Mouse (Mus musculus) ES-E14 (cell line): ENCODE results near the gene Iqsec1. TPM values are rescaled to one million over a fixed set of nuclear protein-coding genes. Genes with fewer than 3 reads are reported as not detected.

ENCODE experiments used
- DNase-seq: peaks from one replicate; pipeline ENCODE4 v3.0.0-alpha.2; 2013; ENCODE audit warnings: low read depth, low spot score
- H3K27ac ChIP-seq: 2 replicates; pipeline ENCODE4 v1.5.1; 2012; ENCODE audit warnings: low read depth, mild to moderate bottlenecking, low read length, moderate library complexity, mixed read lengths; ENCODE audit not compliant: poor library complexity, insufficient read depth, severe bottlenecking
- H3K36me3 ChIP-seq: 2 replicates; pipeline ENCODE4 v1.6.1; 2012; ENCODE audit warnings: mild to moderate bottlenecking, low read length, moderate library complexity, mixed read lengths; ENCODE audit not compliant: control insufficient read depth, poor library complexity, insufficient read depth, severe bottlenecking
- H3K4me1 ChIP-seq, 2 experiments: fragments of 150-350 bp in 1 of 2; sonication (generic) in 1 of 2; 2 replicates each; pipeline ENCODE4 v1.6.1; 2012; ENCODE audit warnings: low read length in 2 of 2, mild to moderate bottlenecking in 1 of 2, mixed read lengths in 1 of 2; ENCODE audit not compliant: control insufficient read depth in 2 of 2, insufficient read depth in 2 of 2, poor library complexity in 1 of 2
- H3K4me3 ChIP-seq, 2 experiments: fragments of 150-350 bp in 1 of 2; sonication (generic) in 1 of 2; 2 replicates each; pipeline ENCODE4 v1.5.1; 2012; ENCODE audit warnings: low read length in 2 of 2, low read depth in 1 of 2, mild to moderate bottlenecking in 1 of 2, mixed read lengths in 1 of 2; ENCODE audit not compliant: insufficient read depth in 1 of 2, poor library complexity in 1 of 2, severe bottlenecking in 1 of 2
- H3K9ac ChIP-seq: 2 replicates; pipeline ENCODE4 v1.6.1; 2012; ENCODE audit warnings: low read depth, mild to moderate bottlenecking, low read length, mixed read lengths; ENCODE audit not compliant: poor library complexity, insufficient read depth, severe bottlenecking
- H3K9me3 ChIP-seq: fragments of 150-350 bp; sonication (generic); 2 replicates; pipeline ENCODE4 v1.6.1; 2012; ENCODE audit warnings: low read depth, mild to moderate bottlenecking, low read length; ENCODE audit not compliant: control insufficient read depth, insufficient read depth
- CHD2 ChIP-seq: IDR thresholded peaks from 2 replicates; pipeline ENCODE4 v1.6.1; 2014; ENCODE audit warnings: mild to moderate bottlenecking, low read depth, low read length, inconsistent platforms
- HCFC1 ChIP-seq: IDR thresholded peaks from 2 replicates; pipeline ENCODE4 v1.6.1; 2012; ENCODE audit warnings: low read length, inconsistent platforms, borderline replicate concordance; ENCODE audit not compliant: insufficient read depth
- MAFK ChIP-seq: IDR thresholded peaks from 2 replicates; pipeline ENCODE4 v1.6.1; 2014; ENCODE audit warnings: mild to moderate bottlenecking, low read depth, low read length, inconsistent platforms; ENCODE audit not compliant: insufficient read depth
- ZC3H11A ChIP-seq: IDR thresholded peaks from 2 replicates; pipeline ENCODE4 v1.6.1; 2012; ENCODE audit warnings: low read depth, mild to moderate bottlenecking, inconsistent platforms, low read length, borderline replicate concordance
- ZNF384 ChIP-seq: IDR thresholded peaks from 2 replicates; pipeline ENCODE4 v1.6.1; 2012; ENCODE audit warnings: low read depth, low read length, inconsistent platforms
- in situ Hi-C, 2 experiments: fragments of 600-800 bp; cut with MboI; formaldehyde crosslinking; loops; one replicate each; pipeline ENCODE4 v1.15.1; 2025; ENCODE audit warnings: low sequenced_read_pairs in 2 of 2, inconsistent platforms in 1 of 2; ENCODE audit not compliant: unreplicated experiment in 2 of 2
- total RNA-seq: library from RNA; depleted of rRNA; stranded (reverse); fragments of 300-350 nt; gene quantifications from 2 replicates; pipeline ENCODE4 v1.2.3, GENCODE M21; 2012

The Iqsec1 gene
- total RNA-seq, 1 experiment, result 18.8 TPM

DNA sequence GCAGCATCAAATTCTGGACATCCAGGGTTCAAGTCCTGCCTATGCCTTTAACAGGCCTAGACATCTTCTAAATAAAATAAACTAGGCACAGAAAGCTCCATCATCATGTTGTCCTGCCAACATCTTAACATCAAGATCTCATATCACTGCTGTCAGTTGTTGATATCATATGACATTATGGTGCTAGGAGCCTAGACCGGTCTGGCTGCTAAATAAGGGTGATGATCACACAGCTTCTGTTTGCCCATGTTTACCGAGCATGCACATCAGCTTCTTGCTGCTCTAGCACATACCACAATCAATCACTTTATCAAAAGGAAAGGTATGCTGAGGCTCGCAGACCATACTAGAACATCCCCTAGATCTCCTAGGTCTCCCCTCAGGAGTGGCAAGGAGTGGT is 54.8 kb downstream of the Iqsec1 start:
- H3K27ac ChIP-seq, result no peak overlapping the region
- DNase-seq, result no peak
- no peak for TF ChIP-seq ZC3H11A
- no peak for TF ChIP-seq HCFC1
- no peak for TF ChIP-seq ZNF384
- TF ChIP-seq MAFK, result no peak
- TF ChIP-seq CHD2, result no peak
- in situ Hi-C loops, result no loop called here
- no peaks in the 10 kb centered on the region for H3K9me3 ChIP-seq
- H3K4me1 ChIP-seq, result no peaks in the 10 kb centered on the region
- no peaks in the 10 kb centered on the region; the same call in 1 of the 2 replicates for H3K36me3 ChIP-seq
- H3K4me3 ChIP-seq, result no peak overlapping the region
- H3K9ac ChIP-seq, result no peak overlapping the region

DNA sequence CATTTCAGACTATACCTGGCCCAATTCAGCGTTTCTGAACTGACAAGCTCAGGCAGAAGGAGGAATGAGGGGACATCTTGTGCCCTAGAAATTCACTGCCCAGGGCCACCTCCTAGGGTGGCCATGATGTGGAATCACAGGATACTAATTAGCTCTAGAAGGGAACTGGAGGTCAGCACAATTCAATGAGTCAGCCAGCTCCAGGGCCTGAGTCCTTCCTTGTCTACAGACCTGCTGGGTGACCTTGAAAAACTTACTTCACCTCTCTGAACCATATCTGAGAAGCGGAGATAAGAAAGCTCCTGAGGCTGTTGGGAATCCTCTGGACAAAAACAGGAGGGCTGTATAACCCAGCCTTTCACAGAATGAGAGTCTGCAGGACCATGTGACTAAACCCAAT is 59.7 kb downstream of the Iqsec1 start:
- no peaks in the 10 kb centered on the region for H3K4me1 ChIP-seq

DNA sequence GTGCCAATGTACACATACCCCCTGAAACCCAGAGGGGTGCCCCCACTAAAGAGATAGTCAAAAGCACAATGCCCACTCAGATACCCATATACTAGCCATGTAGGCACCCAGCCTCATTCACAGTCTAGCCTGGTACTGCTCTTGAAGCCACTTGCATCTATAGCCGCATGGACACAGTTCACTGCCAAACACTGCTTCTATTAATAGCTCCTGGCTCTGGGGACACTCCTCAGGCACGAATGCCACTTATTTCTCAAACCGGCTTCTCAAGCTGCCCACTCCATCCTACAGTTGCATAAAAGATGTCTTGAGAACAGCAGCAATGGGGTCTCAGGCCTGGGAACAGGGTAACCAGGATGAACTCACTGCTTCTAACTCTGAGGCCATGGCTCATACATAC is 63.0 kb downstream of the Iqsec1 start:
- Histone ChIP-seq H3K4me1 (no peaks in the 10 kb centered on the region), H3K27ac (no peak overlapping the region), H3K36me3 (no peaks in the 10 kb centered on the region), H3K9me3 (no peaks in the 10 kb centered on the region), H3K4me3 (no peak overlapping the region), H3K9ac (no peak overlapping the region)
- no peak for DNase-seq
- in situ Hi-C loops, result no loop called here
- no peak for TF ChIP-seq HCFC1
- no peak for TF ChIP-seq MAFK
- TF ChIP-seq ZC3H11A, result no peak
- TF ChIP-seq CHD2, result no peak
- TF ChIP-seq ZNF384, result no peak

More for the DNA sequence above, 59.7 kb downstream of the Iqsec1 start:
- H3K9me3 ChIP-seq, result no peaks in the 10 kb centered on the region
- DNase-seq, result no peak
- no peak for TF ChIP-seq ZNF384
- no peak for TF ChIP-seq HCFC1
- no peak for TF ChIP-seq ZC3H11A
- no peak for TF ChIP-seq CHD2
- in situ Hi-C loops, result no loop called here
- no peak overlapping the region for H3K4me3 ChIP-seq
- H3K9ac ChIP-seq, result no peak overlapping the region
- H3K27ac ChIP-seq, result no peak overlapping the region
- no peaks in the 10 kb centered on the region for H3K36me3 ChIP-seq

DNA sequence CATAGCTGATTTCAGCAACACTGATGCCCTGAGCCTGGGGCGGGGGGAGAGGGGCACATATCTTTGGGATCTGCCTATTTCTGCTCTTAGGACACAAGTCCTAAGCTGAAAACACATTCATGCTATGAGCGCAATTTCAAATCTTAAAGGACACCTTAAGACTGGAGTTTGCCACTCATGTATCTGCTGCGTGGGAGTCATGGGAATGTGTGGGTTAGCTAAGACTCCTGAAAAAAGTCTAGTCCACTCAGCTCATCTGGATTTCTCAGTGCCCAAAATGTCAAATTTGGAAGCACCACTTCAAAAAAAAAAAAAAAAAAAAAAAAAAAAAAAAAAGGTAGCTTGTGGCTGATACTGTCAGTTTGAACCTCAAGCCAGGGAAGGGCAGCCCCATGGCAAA is 63.7 kb downstream of the Iqsec1 start:
- TF ChIP-seq ZNF384 (no peak), CHD2 (no peak)
- no peak for DNase-seq
- H3K36me3 ChIP-seq, result no peaks in the 10 kb centered on the region
- in situ Hi-C loops, result no loop called here
- no peaks in the 10 kb centered on the region for H3K4me1 ChIP-seq
- no peaks in the 10 kb centered on the region for H3K9me3 ChIP-seq
- no peak overlapping the region for H3K9ac ChIP-seq
- no peak overlapping the region for H3K27ac ChIP-seq
- H3K4me3 ChIP-seq, result no peak overlapping the region

DNA sequence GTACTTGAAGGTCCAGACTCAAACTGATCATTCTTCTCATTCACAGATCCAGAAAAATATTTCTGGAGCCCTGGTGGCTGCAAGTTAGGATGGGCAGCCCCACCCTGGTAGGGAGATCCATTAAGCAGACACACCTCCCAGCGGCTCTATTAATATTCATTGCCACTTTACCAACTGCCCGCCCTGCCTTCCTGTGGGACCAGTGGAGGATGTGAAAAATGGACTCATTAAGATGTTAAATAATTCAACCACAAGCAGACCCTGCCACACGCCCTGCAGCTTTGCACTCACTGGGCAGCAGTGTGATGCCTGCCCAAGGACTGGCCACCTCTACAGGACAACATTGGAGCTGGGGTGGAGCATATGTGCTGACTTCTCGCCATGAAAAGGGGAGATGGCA is 64.1 kb downstream of the Iqsec1 start:
- in situ Hi-C loops, result no loop called here
- Histone ChIP-seq H3K27ac (no peak overlapping the region), H3K36me3 (no peaks in the 10 kb centered on the region), H3K4me3 (no peak overlapping the region), H3K9ac (no peak overlapping the region), H3K4me1 (no peaks in the 10 kb centered on the region), H3K9me3 (no peaks in the 10 kb centered on the region)
- TF ChIP-seq ZNF384 (no peak), CHD2 (no peak), ZC3H11A (no peak), HCFC1 (no peak), MAFK (no peak)
- DNase-seq, result no peak
